Mouse (Mus musculus): ENCODE data around the gene Pnliprp2. TPM values are rescaled to one million over a fixed set of nuclear protein-coding genes. Genes with fewer than 3 reads are reported as not detected.

Pnliprp2 gene
- total and polyA plus RNA-seq, 3 experiments: 0.13 to 0.38 (median 0.14) TPM

- in situ Hi-C loops (cut with MboI; ENCODE audit: low pct_ligation_motif_present, low pct_unique_long_range_greater_than_20kb, low sequenced_read_pairs): loop anchor here (5.0 kb wide), 1 partner anchor 396 kb away; no protein-coding TSS in a partner anchor
- no peak overlapping the region for H3K4me3 ChIP-seq (replicated peaks in 1 of 3; ENCODE audit: low read depth in 2 of 3, low read length in 2 of 3, poor library complexity in 1 of 3)
- dilution Hi-C loops (cut with MboI; ENCODE audit: extremely low pct_ligation_motif_present, extremely low pct_unique_long_range_greater_than_20kb, low sequenced_read_pairs): no loop called here
Observed at GRCm38 (mm10) chr19:58816453-58817041, 57.0 kb downstream of the Pnliprp2 start.

GRCm38 (mm10) chr19:58817398-58817797 lies 57.9 kb downstream of the Pnliprp2 start:
- no peak overlapping the region for H3K27ac ChIP-seq (ENCODE audit: insufficient read depth, low read depth)
- TF ChIP-seq CHD1 (IDR thresholded peaks at IDR 0.05; ENCODE audit: low read depth, low read length) (no peak), PAX5 (IDR thresholded peaks at IDR 0.05; ENCODE audit: low read length) (no peak), MEF2A (IDR thresholded peaks at IDR 0.05; ENCODE audit: borderline replicate concordance, low read depth, low read length) (no peak), POLR2A (IDR thresholded peaks at IDR 0.05; ENCODE audit: low read depth, low read length) (no peak), USF2 (conservative IDR thresholded peaks at IDR 0.05; ENCODE audit: low read depth, low read length) (no peak), JUND (conservative IDR thresholded peaks at IDR 0.05; ENCODE audit: low read depth, low read length) (no peak), ZNF384 (IDR thresholded peaks at IDR 0.05; ENCODE audit: low read depth, low read length) (no peak), NRF1 (IDR thresholded peaks at IDR 0.05; ENCODE audit: low read depth, low read length) (no peak)
- H3K9ac ChIP-seq (ENCODE audit: insufficient read depth, low read depth): no peak overlapping the region
- no peaks in the 10 kb centered on the region for H3K27me3 ChIP-seq (replicated peaks)
- dilution Hi-C loops (cut with MboI; ENCODE audit: extremely low pct_ligation_motif_present, extremely low pct_unique_long_range_greater_than_20kb, low sequenced_read_pairs) (no loop called here), in situ Hi-C loops (cut with MboI; ENCODE audit: low pct_ligation_motif_present, low pct_unique_long_range_greater_than_20kb, low sequenced_read_pairs) (loop anchor here (5.0 kb wide), 1 partner anchor 395 kb away; no protein-coding TSS in a partner anchor)
- no peaks in the 10 kb centered on the region for H3K36me3 ChIP-seq (replicated peaks in 1 of 2; ENCODE audit: control insufficient read depth in 1 of 2, insufficient read depth in 1 of 2, low read length in 1 of 2)
- H3K4me2 ChIP-seq (ENCODE audit: insufficient read depth, low read depth, poor library complexity, severe bottlenecking): no peak overlapping the region
- no peak for DNase-seq (ENCODE audit: extremely low read depth)
- H3K4me1 ChIP-seq (ENCODE audit: control insufficient read depth in 1 of 2, insufficient read depth in 2 of 2): peaks cover 11 to 45% of the 10 kb centered on the region in 2 experiments; a peak in 3 of 4 replicates
- no peaks in the 10 kb centered on the region for H3K79me2 ChIP-seq (replicated peaks; ENCODE audit: control insufficient read depth, extremely low read depth, insufficient read depth, poor library complexity, severe bottlenecking)
- no peaks in the 10 kb centered on the region for H3K9me3 ChIP-seq (replicated peaks; ENCODE audit: low read length)
- H3K4me3 ChIP-seq (replicated peaks in 1 of 3; ENCODE audit: low read depth in 2 of 3, low read length in 2 of 3, poor library complexity in 1 of 3): no peak overlapping the region

More at GRCm38 (mm10) chr19:58816453-58817041, 57.0 kb downstream of the Pnliprp2 start:
- no peak overlapping the region for H3K27ac ChIP-seq (ENCODE audit: insufficient read depth, low read depth)
- no peaks in the 10 kb centered on the region for H3K36me3 ChIP-seq (replicated peaks in 1 of 2; ENCODE audit: control insufficient read depth in 1 of 2, insufficient read depth in 1 of 2, low read length in 1 of 2)
- no peaks in the 10 kb centered on the region for H3K79me2 ChIP-seq (replicated peaks; ENCODE audit: control insufficient read depth, extremely low read depth, insufficient read depth, poor library complexity, severe bottlenecking)
- no peak overlapping the region for H3K9ac ChIP-seq (ENCODE audit: insufficient read depth, low read depth)
- peaks cover 11 to 44% of the 10 kb centered on the region in 2 experiments; a peak in 3 of 4 replicates for H3K4me1 ChIP-seq (ENCODE audit: control insufficient read depth in 1 of 2, insufficient read depth in 2 of 2)
- no peaks in the 10 kb centered on the region for H3K27me3 ChIP-seq (replicated peaks)
- H3K9me3 ChIP-seq (replicated peaks; ENCODE audit: low read length): no peaks in the 10 kb centered on the region
- DNase-seq (ENCODE audit: extremely low read depth): no peak
- H3K4me2 ChIP-seq (ENCODE audit: insufficient read depth, low read depth, poor library complexity, severe bottlenecking): no peak overlapping the region
- TF ChIP-seq GABPA (IDR thresholded peaks at IDR 0.05; ENCODE audit: insufficient replicate concordance, low read depth, low read length) (no peak), CHD1 (IDR thresholded peaks at IDR 0.05; ENCODE audit: low read depth, low read length) (no peak), ETS1 (conservative IDR thresholded peaks at IDR 0.05; ENCODE audit: low read depth, low read length) (no peak), JUND (conservative IDR thresholded peaks at IDR 0.05; ENCODE audit: low read depth, low read length) (no peak), HCFC1 (IDR thresholded peaks at IDR 0.05; ENCODE audit: low read depth, low read length) (no peak), CTCF (conservative IDR thresholded peaks at IDR 0.05 in 1 of 2, IDR thresholded peaks at IDR 0.05 in 1 of 2; ENCODE audit: low read depth in 2 of 2, low read length in 2 of 2) (no peak), CHD2 (IDR thresholded peaks at IDR 0.05; ENCODE audit: low read length) (no peak), SMC3 (IDR thresholded peaks at IDR 0.05; ENCODE audit: low read depth, low read length) (no peak), USF2 (conservative IDR thresholded peaks at IDR 0.05; ENCODE audit: low read depth, low read length) (no peak), POLR2AphosphoS2 (IDR thresholded peaks at IDR 0.05; ENCODE audit: low read depth, low read length) (no peak), E2F4 (IDR thresholded peaks at IDR 0.05; ENCODE audit: insufficient replicate concordance, low read depth, low read length) (no peak), NRF1 (IDR thresholded peaks at IDR 0.05; ENCODE audit: low read depth, low read length) (no peak), PAX5 (IDR thresholded peaks at IDR 0.05; ENCODE audit: low read length) (no peak), SIN3A (IDR thresholded peaks at IDR 0.05; ENCODE audit: low read length) (no peak), TCF12 (IDR thresholded peaks at IDR 0.05; ENCODE audit: low read depth, low read length) (no peak), MEF2A (IDR thresholded peaks at IDR 0.05; ENCODE audit: borderline replicate concordance, low read depth, low read length) (no peak), EP300 (IDR thresholded peaks at IDR 0.05; ENCODE audit: low read length) (no peak), MXI1 (IDR thresholded peaks at IDR 0.05; ENCODE audit: low read depth, low read length) (no peak), ELF1 (IDR thresholded peaks at IDR 0.05; ENCODE audit: low read depth, low read length) (no peak)

Measured in CH12.LX (cell line).